Mouse (Mus musculus) embryonic facial prominence, embryonic 14.5 days (tissue): ENCODE data around the gene Mansc1. TPM values are rescaled to one million over a fixed set of nuclear protein-coding genes. Genes with fewer than 3 reads are reported as not detected.

Source experiments
- ATAC-seq: fragments of 200-750 bp; cut with Nextera tagmentation; 2 replicates; pipeline ENCODE4 v1.8.0; 2017; ENCODE audit warnings: low read depth, moderate number of reproducible peaks, moderate TSS enrichment
- DNase-seq: peaks from one replicate; pipeline ENCODE4 v3.0.0-alpha.2; 2015; ENCODE audit warnings: low spot score
- H3K27ac ChIP-seq: fragments of 300-500 bp; sonication (generic); replicated peaks from 2 replicates; pipeline ENCODE4 v1.5.1; 2014; ENCODE audit warnings: low read depth, mild to moderate bottlenecking, low read length, moderate library complexity
- H3K27me3 ChIP-seq: fragments of 300-500 bp; sonication (generic); replicated peaks from 2 replicates; pipeline ENCODE4 v1.6.1; 2014; ENCODE audit warnings: low read length; ENCODE audit not compliant: control insufficient read depth, insufficient read depth
- H3K36me3 ChIP-seq: fragments of 300-500 bp; sonication (generic); 2 replicates; pipeline ENCODE4 v1.6.1; 2014; ENCODE audit warnings: low read length, mixed read lengths; ENCODE audit not compliant: control insufficient read depth, insufficient read depth
- H3K4me1 ChIP-seq: fragments of 300-500 bp; sonication (generic); 2 replicates; pipeline ENCODE4 v1.6.1; 2014; ENCODE audit warnings: antibody characterized with exemption, low read length; ENCODE audit not compliant: control insufficient read depth, insufficient read depth
- H3K4me2 ChIP-seq: fragments of 300-500 bp; sonication (generic); 2 replicates; pipeline ENCODE4 v1.6.1; 2014; ENCODE audit warnings: low read depth, mild to moderate bottlenecking, low read length, moderate library complexity, mixed read lengths
- H3K4me3 ChIP-seq: fragments of 300-500 bp; sonication (generic); 2 replicates; pipeline ENCODE4 v1.5.1; 2014; ENCODE audit warnings: low read depth, mild to moderate bottlenecking, low read length
- H3K9ac ChIP-seq: fragments of 300-500 bp; sonication (generic); 2 replicates; pipeline ENCODE4 v1.6.1; 2014; ENCODE audit warnings: low read depth, mild to moderate bottlenecking, low read length, moderate library complexity, mixed read lengths
- H3K9me3 ChIP-seq: fragments of 300-500 bp; sonication (generic); 2 replicates; pipeline ENCODE4 v1.6.1; 2016; ENCODE audit warnings: low read length; ENCODE audit not compliant: control insufficient read depth
- WGBS: fragments of 180-500 bp; shearing (Covaris S2); extraction: QIAGEN DNeasy Blood & Tissue Kit; methylation state at CpG from one replicate; pipeline ENCODE4 v1.1.7; 2014; 5-methylcytosine and 5-hydroxymethylcytosine counted together
- polyA plus RNA-seq: library from polyadenylated mRNA; unstranded; fragments of >200 nt; fragmentation: Nextera tagmentation; extraction: Ambion mirVana; gene quantifications from 2 replicates; pipeline ENCODE4 v1.2.1, GENCODE M21; 2014

Gene Mansc1
- polyA plus RNA-seq, 1 experiment from 2014 or later = 2.1 TPM

- H3K9me3 ChIP-seq = no peaks in the 10 kb centered on the region
- no peak for ATAC-seq
- H3K4me1 ChIP-seq = 0 out of 2 replicates have a peak, but pooled peaks cover 5% of the 10 kb centered on the region
- no peak overlapping the region for H3K27ac ChIP-seq
- H3K4me2 ChIP-seq = no peak overlapping the region
- H3K9ac ChIP-seq = no peak overlapping the region
- no peak overlapping the region for H3K4me3 ChIP-seq
- H3K27me3 ChIP-seq = no peaks in the 10 kb centered on the region
- 77% methylated on average over 9 of the region's 9 CpGs for WGBS
- H3K36me3 ChIP-seq = no peaks in the 10 kb centered on the region
- no peak for DNase-seq
These were observed 33.5 kb upstream of the Mansc1 start for GRCm38 (mm10) chr6:134665817-134666216.

- Histone ChIP-seq H3K4me2 (no peak overlapping the region), H3K4me3 (no peak overlapping the region), H3K4me1 (0 out of 2 replicates have a peak, but pooled peaks cover 5% of the 10 kb centered on the region), H3K36me3 (no peaks in the 10 kb centered on the region), H3K27me3 (no peaks in the 10 kb centered on the region), H3K9ac (no peak overlapping the region), H3K27ac (no peak overlapping the region), H3K9me3 (no peaks in the 10 kb centered on the region)
- no peak for DNase-seq
- no peak for ATAC-seq
- WGBS = 82% methylated on average over 5 of the region's 5 CpGs
These were observed 32.3 kb upstream of the Mansc1 start for GRCm38 (mm10) chr6:134664573-134664972.

GRCm38 (mm10) chr6:134660714-134661406 lies 28.6 kb upstream of the Mansc1 start:
- H3K36me3 ChIP-seq = no peaks in the 10 kb centered on the region
- no peak overlapping the region for H3K4me2 ChIP-seq
- no peaks in the 10 kb centered on the region for H3K9me3 ChIP-seq
- DNase-seq (no peak), ATAC-seq (no peak)
- no peaks in the 10 kb centered on the region for H3K27me3 ChIP-seq
- 81% methylated on average over 8 of the region's 8 CpGs for WGBS
- no peak overlapping the region for H3K9ac ChIP-seq
- no peak overlapping the region for H3K27ac ChIP-seq
- H3K4me1 ChIP-seq = no peaks in the 10 kb centered on the region
- no peak overlapping the region for H3K4me3 ChIP-seq

DNA sequence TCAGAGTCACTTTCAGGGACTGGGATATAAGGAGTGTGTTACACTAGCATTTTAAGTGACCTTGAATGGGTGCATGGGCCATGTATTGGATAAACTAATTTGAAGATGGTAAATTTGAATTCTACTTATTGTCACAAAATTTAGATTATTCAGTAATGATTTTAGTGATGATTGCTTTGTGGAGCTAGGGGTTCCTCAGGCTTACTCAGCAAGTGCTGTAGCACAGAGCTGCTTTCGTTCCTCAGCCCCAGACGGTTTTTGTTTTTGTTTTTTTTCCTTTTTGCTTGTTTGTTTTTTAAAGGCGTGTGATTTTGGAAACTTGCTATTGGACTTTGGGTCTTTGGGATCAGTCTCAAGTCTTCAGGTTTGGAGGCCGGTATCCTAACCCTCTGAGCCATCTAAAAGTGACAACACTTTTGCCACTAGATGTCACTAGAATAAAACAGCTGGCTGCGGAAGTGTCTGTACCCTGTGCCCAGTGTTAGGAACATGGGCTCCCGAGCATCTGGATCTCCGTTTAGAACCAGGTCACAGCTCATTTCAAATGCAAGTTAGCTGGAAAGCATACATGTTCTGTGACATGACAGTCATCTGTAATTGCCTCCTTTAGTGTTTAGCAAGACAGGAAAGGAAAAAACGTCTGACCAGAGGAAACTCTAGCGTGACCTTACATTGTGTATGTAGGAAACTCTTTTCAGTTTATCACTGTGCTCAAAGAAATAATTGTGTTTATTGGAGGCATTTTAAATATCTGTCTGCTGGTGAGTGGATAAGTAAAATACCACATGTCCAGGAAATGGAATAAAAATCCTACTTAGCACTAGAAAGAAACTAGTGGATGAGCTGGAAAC lies 27.0 kb upstream of the Mansc1 start:
- 0 out of 2 replicates have a peak overlapping the region, but pooled peaks have one; percentile 24 for H3K4me2 ChIP-seq

DNA sequence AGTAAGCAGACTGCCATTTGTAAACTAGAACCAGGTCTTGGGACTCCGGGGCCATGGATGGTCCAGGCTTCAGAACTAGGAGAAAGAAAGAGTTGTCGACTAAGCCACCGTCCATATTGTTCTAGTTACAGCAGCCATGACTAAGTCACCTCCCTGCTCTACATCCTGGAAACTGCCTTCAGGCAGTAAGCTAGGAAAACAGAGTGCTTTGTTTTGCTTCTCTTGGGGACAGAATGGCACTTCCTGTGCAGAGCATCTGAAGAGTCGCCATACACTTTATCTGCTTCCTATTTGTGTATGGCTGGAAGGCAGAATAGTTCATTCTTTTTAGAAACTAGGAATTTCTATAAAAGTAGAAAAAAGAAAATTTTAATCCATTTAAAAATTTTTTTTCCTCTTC lies 24.2 kb upstream of the Mansc1 start:
- Histone ChIP-seq H3K36me3 (no peaks in the 10 kb centered on the region), H3K9ac (no peak overlapping the region), H3K27me3 (no peaks in the 10 kb centered on the region), H3K4me3 (no peak overlapping the region), H3K4me2 (no peak overlapping the region), H3K4me1 (no peaks in the 10 kb centered on the region), H3K27ac (peak overlapping the region; percentile 42), H3K9me3 (no peaks in the 10 kb centered on the region)
- 28% methylated on average over 4 of the region's 4 CpGs for WGBS
- peak; percentile 45 for DNase-seq
- no peak for ATAC-seq

More for the DNA sequence above, 27.0 kb upstream of the Mansc1 start:
- H3K9ac ChIP-seq = no peak overlapping the region
- H3K4me1 ChIP-seq = no peaks in the 10 kb centered on the region
- 0 out of 2 replicates have a peak overlapping the region, but pooled peaks have one; percentile 33 for H3K27ac ChIP-seq
- ATAC-seq (peak; percentile 91), DNase-seq (peak; percentile 80)
- H3K4me3 ChIP-seq = no peak overlapping the region
- no peaks in the 10 kb centered on the region for H3K27me3 ChIP-seq
- 18% methylated on average over 9 of the region's 9 CpGs for WGBS
- H3K9me3 ChIP-seq = no peaks in the 10 kb centered on the region
- no peaks in the 10 kb centered on the region for H3K36me3 ChIP-seq

DNA sequence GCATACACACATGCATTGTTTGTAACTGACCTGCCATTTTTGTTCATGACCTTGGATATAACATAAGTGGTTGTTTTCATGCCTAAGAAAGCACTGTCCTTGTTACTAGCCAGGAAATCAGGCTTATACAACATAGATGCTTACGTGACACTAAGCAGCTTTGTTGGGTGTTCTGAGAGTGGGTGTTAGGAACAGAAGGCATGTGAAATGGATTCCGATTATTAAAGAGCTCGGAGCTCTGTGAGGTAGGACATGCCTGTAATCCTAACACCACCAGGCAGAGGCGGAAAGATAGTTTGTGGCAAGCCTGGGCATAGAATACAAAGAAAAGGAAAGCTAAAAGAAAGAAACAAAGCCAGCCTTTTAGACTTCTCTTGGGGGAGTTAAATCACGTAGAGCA lies 16.1 kb upstream of the Mansc1 start:
- Histone ChIP-seq H3K27me3 (no peaks in the 10 kb centered on the region), H3K36me3 (peaks cover 10% of the 10 kb centered on the region; the same call in 1 of the 2 replicates), H3K9ac (no peak overlapping the region), H3K4me3 (no peak overlapping the region), H3K9me3 (no peaks in the 10 kb centered on the region), H3K27ac (no peak overlapping the region), H3K4me2 (no peak overlapping the region), H3K4me1 (peaks cover 6% of the 10 kb centered on the region)
- DNase-seq = no peak
- ATAC-seq = peak; percentile 62
- 73% methylated on average over 5 of the region's 5 CpGs for WGBS

DNA sequence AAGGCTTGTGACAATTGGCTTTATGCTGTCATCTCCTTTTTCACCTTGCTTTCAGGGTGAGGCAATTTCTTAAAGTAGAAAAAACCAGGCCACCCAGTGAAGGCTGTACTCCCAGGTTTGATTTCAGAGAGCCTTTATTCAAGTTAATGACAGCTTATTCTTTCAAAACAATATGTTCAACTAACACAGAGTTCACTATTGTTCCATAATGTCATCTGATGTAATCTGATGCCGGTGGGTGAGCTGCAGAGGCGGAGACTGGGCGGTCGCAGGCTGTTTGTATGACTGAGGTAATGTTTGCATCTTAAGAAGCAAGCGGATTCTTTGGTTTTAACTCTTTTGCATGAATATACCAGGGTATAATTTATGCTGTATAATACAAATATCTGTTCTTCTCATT lies 15.3 kb upstream of the Mansc1 start:
- no peak overlapping the region for H3K9ac ChIP-seq
- no peaks in the 10 kb centered on the region for H3K9me3 ChIP-seq
- peaks cover 10% of the 10 kb centered on the region; the same call in 1 of the 2 replicates for H3K36me3 ChIP-seq
- ATAC-seq (peak; percentile 88), DNase-seq (peak; percentile 82)
- 15% methylated on average over 5 of the region's 5 CpGs for WGBS
- no peaks in the 10 kb centered on the region for H3K27me3 ChIP-seq
- no peak overlapping the region for H3K4me3 ChIP-seq
- H3K27ac ChIP-seq = 0 out of 2 replicates have a peak overlapping the region, but pooled peaks have one; percentile 17
- no peak overlapping the region for H3K4me2 ChIP-seq
- peaks cover 6% of the 10 kb centered on the region for H3K4me1 ChIP-seq

DNA sequence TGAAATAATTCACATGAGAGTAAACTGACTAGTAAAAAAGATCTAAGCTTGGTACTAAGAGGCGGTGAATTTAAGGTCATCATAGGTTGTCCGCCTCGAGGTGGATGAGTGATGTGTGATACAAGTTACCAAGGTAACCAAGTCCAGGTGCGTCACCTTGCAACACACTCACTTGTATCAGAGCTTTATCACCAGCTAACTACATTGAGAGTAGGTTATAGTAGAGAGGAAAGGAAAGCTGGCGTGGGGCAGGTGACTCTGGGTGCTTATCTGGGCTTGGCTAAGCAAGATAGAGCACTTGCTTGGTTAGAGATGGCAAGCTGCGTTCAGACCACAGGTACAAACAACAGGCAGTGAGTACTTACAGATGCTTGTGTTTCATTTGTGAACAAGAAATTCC lies 14.5 kb upstream of the Mansc1 start:
- Histone ChIP-seq H3K4me1 (peaks cover 6% of the 10 kb centered on the region), H3K9ac (no peak overlapping the region), H3K36me3 (peaks cover 10% of the 10 kb centered on the region; the same call in 1 of the 2 replicates), H3K4me2 (no peak overlapping the region), H3K9me3 (no peaks in the 10 kb centered on the region), H3K27me3 (no peaks in the 10 kb centered on the region), H3K4me3 (no peak overlapping the region), H3K27ac (no peak overlapping the region)
- 86% methylated on average over 6 of the region's 6 CpGs for WGBS
- ATAC-seq (no peak), DNase-seq (no peak)
